Comparison of ENCODE assay signal across 14 mouse cellular contexts in genomic region chr6:138552144-138552543, GRCm38 (mm10). TPM values are rescaled to one million over a fixed set of nuclear protein-coding genes. Genes with fewer than 3 reads are reported as not detected.
"Had no signal": no experiment of that assay in that cellular context is flagged by ENCODE, and none has a peak within 500 bp of the region (broad histone marks: within the 10 kb centered on the region; RNA-seq: fewer than 3 reads in every experiment).

No protein-coding gene starts in this region.

- H3K36me3 ChIP-seq: kidney, embryonic 15.5 days; limb, embryonic 15.5 days; liver, embryonic 12.5 days; midbrain, embryonic 12.5 days; neural tube, embryonic 13.5 days had no signal

- H3K9me3 ChIP-seq: kidney, embryonic 15.5 days; limb, embryonic 15.5 days; liver, embryonic 12.5 days; midbrain, embryonic 12.5 days; neural tube, embryonic 13.5 days had no signal

- H3K27ac ChIP-seq: kidney, embryonic 15.5 days; limb, embryonic 15.5 days; liver, embryonic 12.5 days; midbrain, embryonic 12.5 days; neural tube, embryonic 13.5 days had no signal

- ATAC-seq: liver, embryonic 12.5 days; midbrain, embryonic 16.5 days had no signal

- H3K4me3 ChIP-seq: kidney, embryonic 15.5 days; limb, embryonic 15.5 days; liver, embryonic 12.5 days; midbrain, embryonic 12.5 days; neural tube, embryonic 13.5 days had no signal

- H3K4me2 ChIP-seq: kidney, embryonic 15.5 days; limb, embryonic 15.5 days; liver, embryonic 12.5 days; midbrain, embryonic 12.5 days; neural tube, embryonic 13.5 days had no signal

- H3K4me1 ChIP-seq: kidney, embryonic 15.5 days; limb, embryonic 15.5 days; liver, embryonic 12.5 days; midbrain, embryonic 12.5 days; neural tube, embryonic 13.5 days had no signal

- DNase-seq: kidney, adult 11 months; kidney, postnatal 25 days; retina, postnatal 1 day; right cerebral cortex, postnatal 4 days; spleen, adult 18-20 months; thymus, adult 18-20 months; thymus, postnatal 14 days had no signal

- H3K27me3 ChIP-seq: kidney, embryonic 15.5 days; limb, embryonic 15.5 days; liver, embryonic 12.5 days; midbrain, embryonic 12.5 days; neural tube, embryonic 13.5 days had no signal

- H3K9ac ChIP-seq: kidney, embryonic 15.5 days; limb, embryonic 15.5 days; liver, embryonic 12.5 days; midbrain, embryonic 12.5 days; neural tube, embryonic 13.5 days had no signal

RNA-seq across cellular contexts. Expression of gene Lmo3, which starts 29.6 kb away (rescaled TPM):
- total RNA-seq: megakaryocyte-erythroid progenitor cell, adult 5-6 weeks had no signal
